Mouse (Mus musculus): Measurements from ENCODE around the gene Ndufs6.

Gene Ndufs6

GRCm38 (mm10) chr13:73305398-73306084 is 22.8 kb downstream of the Ndufs6 start:
- DNase-seq (ENCODE audit: low spot score), result no peak

GRCm38 (mm10) chr13:73304729-73305128 is 23.6 kb downstream of the Ndufs6 start:
- no peak for DNase-seq (ENCODE audit: low spot score)

- DNase-seq (ENCODE audit: low spot score), result no peak
Observed at GRCm38 (mm10) chr13:73299322-73299721, 29.0 kb downstream of the Ndufs6 start.

- DNase-seq (ENCODE audit: low spot score), result no peak
Observed at GRCm38 (mm10) chr13:73298717-73299116, 29.6 kb downstream of the Ndufs6 start.

DNA sequence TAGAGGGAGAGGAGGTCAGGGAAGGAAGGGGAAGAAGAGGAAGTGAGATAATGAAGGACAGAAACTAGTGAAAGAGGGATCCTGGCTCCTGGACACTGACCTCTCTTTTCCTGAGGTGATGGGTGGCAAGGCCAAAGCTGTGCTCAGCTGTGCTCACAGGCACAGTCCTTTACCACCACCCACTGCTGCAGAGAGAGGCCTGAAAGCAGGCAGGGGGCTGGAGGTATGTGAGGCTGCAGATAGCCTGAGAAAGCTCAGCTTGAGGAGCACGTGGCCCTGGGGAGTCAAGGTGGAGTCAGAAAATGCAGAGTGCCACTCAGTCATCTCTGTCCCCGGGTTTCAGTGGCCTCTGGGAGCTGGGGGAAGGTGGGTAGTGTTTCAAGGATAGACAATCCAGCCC is 37.2 kb downstream of the Ndufs6 start:
- DNase-seq (ENCODE audit: low spot score), result no peak

DNA sequence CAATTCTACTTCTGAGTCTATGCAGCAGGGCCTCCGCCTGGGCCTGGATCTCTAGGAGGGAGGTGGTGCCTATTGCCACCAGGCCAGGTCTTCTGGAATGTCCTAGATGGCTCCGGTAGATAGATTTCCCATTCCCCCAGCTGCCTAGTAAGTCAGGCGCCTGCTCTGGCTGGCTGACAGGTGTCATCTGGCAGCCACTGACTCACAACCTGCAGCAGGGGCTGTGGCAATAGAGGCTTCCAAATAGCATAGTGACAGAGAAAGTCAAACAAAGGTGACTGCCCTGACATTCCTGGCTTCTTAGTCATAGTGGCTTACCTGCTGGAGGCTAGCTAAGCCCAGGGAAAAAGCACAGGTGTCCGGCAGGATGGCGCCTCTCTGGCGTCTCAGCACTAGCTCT is 38.1 kb downstream of the Ndufs6 start:
- peak; percentile 17 for DNase-seq (ENCODE audit: low spot score)

DNA sequence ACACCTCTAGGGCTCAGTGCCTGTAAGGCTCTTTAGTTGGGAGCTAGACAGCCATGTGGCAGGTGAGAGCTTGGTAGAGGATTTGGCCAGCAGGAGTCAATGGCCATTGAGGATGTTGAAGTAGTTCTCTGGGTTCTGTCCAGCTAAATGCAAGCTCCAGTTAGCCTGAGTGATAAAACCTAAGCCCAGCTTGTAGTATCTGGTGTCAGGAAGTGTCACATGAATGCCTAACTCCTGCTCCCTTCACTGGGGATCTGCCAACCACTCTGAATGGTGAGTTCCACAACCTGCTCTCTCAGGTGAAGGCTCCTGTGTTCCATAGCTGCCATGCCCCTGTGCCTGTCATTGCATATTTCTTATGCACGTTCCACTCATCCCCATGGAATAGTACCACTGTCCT is 44.8 kb downstream of the Ndufs6 start:
- no peak for DNase-seq (ENCODE audit: low spot score)

DNA sequence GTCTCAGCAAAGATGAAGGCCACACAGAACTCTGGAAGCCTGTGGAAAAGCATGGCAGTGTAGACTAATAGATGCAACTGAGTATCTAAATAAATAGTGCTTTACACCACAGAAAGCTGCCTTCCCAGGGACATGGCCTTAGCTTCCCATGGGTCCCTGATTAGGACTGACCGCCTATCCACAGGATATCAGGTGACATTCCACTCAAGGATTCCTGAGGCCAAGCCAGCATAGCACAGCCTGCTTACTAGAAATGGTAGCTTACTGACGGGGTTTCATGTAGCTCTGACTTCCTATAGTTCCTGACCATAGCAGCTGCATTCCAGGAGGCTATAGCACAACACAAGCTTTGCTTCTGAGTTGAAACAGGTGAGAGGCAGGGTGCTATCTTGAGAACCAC is 45.9 kb downstream of the Ndufs6 start:
- no peak for DNase-seq (ENCODE audit: low spot score)

DNA sequence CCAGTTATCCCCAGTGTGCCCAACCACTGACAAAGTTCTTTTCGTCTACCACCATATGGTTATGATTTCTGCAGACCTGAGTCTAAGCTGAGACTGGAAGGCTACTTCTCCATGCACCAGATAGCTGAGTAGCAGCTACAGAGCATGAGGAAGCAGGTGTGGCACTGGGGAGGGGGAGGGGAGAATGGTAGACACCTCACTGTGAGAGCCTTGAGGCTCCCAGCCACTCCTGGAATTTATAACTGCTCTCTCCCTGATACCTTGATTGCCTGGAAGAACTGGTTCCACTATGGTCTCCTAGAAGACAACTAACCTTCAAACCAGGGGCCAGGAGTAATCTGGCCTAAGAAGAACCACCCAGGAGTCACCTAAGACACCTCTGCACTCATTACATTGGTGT is 49.1 kb downstream of the Ndufs6 start:
- no peak for DNase-seq (ENCODE audit: low spot score)

GRCm38 (mm10) chr13:73277797-73278196 is 50.5 kb downstream of the Ndufs6 start:
- no peak for DNase-seq (ENCODE audit: low spot score)

DNA sequence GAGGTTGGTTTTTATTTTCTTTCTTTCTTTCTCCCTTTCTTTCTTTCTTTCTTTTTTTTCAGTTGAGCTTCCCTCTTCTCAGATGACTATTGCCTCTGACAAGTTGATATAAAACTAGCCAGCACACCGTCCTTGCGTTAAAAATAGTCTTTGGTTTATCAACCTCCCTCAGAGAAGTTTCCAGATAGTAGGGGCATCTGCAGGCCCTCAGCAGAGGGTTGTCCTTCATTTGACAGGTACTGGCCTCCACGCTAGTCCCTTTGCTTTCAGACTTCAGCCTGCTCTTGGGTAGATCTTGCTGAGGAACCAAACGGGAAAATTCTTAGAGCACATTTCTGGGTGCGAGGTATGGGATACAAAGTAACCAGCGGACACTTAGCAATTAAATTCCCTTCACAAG is 51.0 kb downstream of the Ndufs6 start:
- no peak for DNase-seq (ENCODE audit: low spot score)

GRCm38 (mm10) chr13:73273536-73273935 is 54.8 kb downstream of the Ndufs6 start:
- no peak for DNase-seq (ENCODE audit: low spot score)

DNA sequence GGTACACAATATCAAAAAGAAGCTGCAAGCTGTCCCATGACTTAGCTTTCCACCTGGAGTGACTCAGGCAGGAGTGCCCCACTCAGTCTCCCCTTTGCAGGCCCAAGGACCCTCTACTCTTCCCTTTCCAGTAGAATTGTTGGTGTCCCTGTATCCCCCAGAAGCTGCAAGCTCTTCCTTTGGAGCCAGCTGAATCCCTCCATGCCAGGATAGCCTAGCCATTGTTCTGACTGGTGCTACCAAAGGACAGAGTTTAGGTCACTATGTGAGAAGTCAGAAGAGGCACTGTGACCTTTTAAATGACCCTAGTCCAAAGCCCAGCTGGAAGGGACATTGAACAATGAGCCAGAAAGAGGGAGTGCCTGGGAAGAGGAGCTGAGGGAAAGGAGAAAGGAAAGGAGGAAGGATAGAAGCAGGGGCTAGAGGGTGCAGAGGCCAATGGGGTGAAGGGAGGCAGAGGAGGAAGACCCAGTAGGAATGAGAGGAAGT is 55.5 kb downstream of the Ndufs6 start:
- no peak for DNase-seq (ENCODE audit: low spot score)

DNA sequence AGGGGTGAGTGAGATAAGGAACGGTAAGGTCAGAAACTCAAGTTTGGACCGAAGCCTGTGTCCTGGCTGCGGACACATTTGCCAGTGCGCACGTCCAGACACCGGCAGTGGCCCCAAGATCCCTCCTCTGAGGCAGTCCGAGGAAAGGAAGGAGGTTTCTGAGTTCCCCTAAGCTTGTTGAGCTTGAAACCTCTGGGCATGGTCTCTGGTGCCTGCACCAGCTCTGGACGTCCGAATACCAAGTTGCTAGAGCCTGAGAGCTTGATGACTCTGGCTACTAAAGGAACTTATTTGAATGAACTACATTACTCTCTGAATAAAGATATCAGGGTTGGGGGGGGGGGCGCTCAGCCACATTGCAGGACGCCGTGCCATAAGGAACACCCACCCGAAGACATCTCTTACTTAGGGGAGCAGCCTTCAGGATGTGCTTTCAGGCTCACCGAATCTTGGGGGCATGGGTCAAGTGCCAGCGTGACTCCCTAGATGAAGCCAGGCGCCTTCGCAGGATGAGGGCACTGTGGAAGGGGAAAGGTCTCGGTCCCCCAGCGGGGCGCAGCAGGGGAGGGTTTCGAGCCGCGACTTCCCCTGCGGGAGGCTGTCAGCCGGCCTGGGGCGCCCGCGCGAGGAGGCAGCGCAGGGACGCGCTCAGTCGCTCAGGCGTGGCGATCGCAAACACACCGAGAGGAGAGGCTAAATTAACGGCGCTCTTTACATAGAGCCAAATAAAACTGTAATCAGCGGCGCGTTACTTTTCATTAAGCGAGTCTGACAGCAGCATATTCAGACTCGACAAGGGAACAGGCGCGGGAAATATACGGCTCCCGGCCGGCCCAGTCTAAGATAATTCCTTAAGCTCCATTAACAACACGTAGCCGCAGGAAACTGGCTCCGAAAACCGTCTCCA is 56.8 kb downstream of the Ndufs6 start:
- no peak for DNase-seq (ENCODE audit: low spot score)

DNA sequence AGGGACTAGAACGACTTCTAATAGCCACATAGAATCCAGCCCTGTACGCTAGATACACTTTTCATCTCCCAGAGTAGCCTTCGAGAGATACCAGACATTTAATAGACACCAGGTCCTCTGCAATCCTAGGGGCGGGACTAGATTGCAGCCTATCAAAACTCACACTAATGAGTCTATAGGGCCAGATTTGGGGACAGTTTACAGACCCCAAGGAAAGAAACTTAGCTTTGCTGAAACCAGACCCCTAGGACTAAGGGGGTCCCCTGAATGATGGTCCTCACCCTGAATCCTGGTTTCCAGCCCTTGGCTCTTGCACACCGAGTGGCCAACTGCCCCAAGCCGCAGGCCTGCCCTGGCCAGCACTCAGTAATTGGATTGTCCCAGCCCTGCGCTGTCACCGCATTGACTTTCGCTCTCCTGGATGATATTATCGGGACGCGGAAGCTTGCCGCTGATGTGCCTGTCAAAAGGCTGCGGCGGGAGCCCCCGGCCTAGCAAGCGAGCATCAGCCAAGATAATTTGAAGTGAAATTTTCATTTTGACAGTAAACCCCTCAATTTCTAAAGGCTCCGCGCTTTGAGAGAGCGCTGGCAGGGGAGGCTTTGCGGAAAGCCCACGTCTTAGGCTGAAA is 57.8 kb downstream of the Ndufs6 start:
- DNase-seq (ENCODE audit: low spot score), result no peak

- no peak for DNase-seq (ENCODE audit: low spot score)
Observed at GRCm38 (mm10) chr13:73269891-73270290, 58.5 kb downstream of the Ndufs6 start.

Data from urinary bladder, postnatal 25 days (tissue).